Mouse (Mus musculus) cerebellum, adult 9-10 months (tissue): ENCODE measurements around the gene Zbtb16.
A peak's percentile ranks its signal among the peaks of the same experiment; 100 is the strongest.

Source experiments
- DNase-seq: peaks from one replicate; pipeline ENCODE4 v3.0.0; 2022

Zbtb16 gene

DNA sequence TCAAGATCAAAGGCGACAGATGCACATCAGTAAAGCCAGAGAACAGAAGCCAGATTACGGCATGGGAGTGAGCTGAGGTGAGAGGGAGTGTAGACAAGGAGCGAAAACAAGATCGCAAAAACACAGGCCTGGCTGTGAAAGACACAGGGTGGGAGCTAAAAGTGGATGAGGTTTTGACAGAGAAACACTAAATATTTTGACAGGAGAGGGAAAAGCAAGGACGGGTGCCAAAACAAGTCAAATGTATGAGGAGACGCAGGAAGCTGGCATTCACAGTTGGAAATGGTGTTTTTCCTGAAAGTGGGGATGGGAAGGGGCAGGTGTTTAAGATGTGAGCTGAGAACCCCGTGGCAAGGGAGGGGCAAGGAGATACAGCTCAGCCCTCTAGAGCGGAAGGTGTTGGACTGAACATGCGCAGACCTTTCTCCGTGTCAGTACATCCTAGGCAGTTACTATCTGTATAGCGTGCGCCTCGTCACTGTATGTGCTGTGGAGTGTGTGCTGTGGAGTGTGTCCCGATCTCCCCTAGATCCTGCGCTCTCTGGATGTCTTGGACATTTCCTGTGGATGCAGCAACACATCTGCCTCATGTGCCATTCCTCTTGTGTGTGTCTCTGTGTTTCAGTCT lies 197.7 kb downstream of the Zbtb16 start:
- no peak for DNase-seq

DNA sequence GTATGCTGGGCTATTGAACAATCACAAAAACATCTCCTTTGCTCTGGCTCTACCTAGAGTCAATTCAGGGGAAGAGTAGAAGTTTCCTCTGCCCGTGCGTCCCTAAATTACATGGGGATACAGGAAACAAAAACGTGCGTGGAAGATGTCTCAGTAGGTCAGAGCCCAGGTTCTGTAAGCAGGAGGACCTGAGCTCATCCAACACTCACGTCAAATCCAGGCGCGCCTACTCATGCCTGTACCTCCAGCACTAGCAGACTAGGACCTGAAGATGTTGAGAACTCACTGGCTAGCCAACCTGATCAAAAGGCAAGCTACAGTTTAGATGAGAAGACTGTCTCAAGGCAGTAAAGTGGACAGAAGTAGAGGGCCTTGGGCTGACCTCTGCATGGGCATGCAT lies 198.9 kb downstream of the Zbtb16 start:
- no peak for DNase-seq

DNA sequence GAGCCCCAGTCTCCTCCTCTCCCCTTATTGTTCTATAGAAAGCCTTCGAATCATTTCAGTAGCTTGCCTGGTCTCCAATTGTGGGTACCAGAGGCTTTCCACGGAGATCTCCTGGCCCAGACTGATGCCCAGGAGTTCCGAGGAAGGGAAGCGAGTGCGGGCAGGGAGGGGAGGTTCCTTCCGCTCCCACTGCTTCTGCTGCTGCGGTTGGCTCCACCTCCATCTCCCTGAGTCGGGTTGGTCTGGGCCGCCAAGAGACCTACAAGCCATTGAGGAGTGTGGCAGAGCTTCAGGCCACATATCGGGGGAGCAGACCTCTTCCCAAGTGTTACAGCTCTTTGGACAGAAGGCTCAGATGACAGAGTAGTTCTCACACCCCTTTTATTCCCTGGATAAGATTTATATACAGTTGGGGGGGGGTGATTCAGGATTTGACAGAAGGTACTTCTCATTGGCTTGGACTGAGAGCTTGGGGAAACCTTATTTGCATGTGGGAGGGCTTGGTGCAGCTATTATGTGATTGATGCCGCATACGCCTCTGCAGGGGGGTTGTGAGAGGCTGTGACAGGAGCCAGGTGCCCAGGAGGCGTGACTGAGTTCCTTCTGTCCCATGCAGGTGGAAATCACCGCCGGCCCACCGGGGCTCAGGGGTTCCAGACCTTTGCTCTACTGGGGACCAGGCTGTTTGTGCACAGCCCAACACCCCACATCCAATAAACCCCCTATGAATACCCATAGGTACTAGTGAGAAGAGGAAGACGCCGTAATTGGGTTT lies 200.3 kb downstream of the Zbtb16 start:
- no peak for DNase-seq

DNA sequence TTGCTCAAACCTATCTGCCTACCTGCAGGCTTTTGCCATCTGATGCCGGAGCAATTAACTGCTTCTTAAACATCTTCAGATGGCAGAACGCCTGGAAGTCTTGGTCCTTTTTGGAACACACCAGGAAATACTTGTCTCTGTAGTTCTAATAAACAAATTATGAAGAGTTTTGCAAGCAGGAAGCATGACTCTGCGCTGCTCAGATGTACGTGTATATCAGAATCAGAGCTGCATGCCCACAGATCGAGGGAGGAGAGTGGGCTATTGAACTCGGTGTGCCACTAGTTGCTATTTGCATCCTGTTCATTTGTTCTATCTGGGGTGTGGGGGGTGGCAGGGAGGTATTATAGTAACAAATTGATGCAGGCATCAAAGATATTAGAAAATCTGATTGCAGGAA lies 202.9 kb downstream of the Zbtb16 start:
- DNase-seq: no peak

DNA sequence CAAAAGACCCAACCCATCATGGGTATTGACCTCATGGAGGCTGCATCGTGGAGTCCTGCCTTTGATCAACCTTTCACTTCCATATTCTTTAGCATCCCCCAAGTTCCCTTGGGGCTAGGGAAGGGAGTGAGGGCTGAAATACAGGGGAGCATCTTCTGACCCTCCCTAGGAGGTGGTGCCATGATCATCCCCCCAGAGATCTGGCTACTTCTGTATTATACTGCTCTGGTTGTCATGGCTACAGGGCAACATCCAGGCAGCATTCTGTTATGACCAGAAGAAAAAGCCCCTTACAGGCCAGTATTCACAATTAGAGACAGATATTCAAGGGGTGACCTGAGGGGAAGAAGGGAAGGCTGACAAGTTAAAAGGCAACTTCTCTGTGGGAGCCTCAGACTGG lies 216.8 kb downstream of the Zbtb16 start:
- no peak for DNase-seq

DNA sequence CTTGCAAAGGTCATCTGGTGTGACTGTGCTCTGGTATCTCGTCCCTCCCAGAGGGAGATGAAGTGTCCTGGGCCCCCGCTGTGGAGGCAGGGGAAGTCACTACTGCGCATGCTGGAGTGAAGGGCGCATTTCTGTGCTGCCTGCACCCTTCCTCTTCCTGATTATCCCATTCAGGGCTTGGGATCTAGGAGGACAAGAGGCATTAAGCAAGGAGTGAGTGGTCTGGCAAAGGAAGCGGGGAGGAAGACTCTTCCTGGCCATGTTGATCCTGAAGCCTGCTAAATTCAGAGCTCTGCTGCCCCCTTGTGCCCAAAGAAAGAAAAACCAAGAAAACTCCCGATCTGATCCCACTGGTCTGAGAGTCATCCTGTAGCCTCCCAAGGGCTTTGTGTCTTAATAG lies 217.4 kb downstream of the Zbtb16 start:
- DNase-seq: peak; percentile 52

DNA sequence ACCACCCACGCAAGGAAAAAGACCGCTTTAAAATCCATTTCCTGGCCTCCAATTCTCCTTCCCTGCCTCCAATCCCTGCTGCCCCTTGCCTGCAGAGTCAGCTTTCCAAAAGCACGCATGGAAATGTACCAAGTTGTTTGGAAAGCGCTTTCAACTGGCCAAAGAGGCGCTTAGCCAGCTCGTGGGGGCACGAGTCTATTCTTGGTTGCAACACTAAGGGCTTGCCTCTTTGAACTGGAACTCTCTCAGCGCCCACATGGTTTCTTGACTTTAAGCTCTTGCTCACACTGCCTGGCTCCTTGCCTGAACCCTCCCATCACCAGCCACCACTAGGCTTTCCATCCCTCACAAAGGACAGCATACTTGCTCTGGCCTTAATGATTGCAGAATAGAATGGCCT lies 217.9 kb downstream of the Zbtb16 start:
- DNase-seq: peak; percentile 4

DNA sequence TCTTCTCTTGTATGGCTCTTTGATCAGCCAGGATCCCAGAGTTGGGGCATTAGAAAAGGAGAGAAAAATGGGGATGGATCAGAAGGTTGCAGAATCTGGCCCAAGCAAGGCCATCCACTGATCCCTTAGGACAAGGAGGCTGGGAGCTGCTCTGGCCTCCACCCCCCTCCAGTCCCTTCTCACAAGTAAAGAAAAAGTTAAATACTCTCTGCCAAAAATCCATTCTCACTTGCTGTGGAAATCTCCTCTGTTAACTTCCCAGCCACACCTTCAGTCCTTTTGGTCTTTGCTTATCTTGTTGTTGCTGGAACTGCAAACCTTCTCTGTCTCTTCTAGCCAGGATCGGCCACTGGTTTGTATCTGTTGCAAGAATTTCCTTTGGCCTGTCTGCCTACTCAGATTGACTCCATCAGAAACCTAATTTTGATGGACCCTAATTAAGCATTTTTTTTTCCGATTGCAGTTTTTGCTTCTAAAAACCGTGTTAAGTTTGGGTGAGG lies 218.5 kb downstream of the Zbtb16 start:
- no peak for DNase-seq

DNA sequence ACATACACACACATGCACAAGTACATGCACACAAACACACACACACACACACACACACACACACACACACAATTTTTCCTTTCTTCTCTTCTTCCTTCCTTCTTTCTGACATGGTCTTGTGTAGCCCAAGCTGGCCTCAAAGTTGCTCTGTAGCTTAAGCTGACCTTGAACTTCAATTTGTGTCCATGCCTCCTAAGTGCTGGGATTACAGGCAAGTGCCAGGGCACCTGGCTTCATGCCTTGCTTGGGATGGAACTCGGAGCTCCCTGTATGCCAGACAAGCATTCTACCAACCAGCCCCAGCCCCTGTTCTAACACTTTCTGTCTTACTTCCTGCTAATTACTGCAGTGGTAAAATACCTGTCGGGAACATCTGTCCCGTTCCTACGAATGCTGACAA lies 222.8 kb downstream of the Zbtb16 start:
- DNase-seq: no peak

DNA sequence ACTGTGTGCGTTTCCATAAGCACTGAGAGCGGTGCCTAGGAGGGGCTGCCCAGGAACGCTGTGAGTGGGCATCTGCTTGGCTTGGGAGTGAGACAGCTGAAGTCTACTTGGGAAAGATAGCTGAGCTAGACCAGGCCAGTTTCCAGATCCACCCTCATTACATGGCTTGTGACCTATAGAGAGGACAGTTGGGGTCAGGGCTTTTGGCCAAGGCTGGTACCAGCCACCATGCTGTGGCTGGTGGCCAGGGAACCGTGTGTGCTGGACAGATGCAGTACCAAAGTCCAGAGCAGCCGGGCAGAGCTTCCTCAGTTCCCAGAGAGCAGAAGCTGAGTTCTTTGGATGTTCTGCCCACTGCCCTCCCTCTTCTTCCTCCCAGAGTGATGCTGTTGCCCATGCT lies 223.5 kb downstream of the Zbtb16 start:
- DNase-seq: no peak

DNA sequence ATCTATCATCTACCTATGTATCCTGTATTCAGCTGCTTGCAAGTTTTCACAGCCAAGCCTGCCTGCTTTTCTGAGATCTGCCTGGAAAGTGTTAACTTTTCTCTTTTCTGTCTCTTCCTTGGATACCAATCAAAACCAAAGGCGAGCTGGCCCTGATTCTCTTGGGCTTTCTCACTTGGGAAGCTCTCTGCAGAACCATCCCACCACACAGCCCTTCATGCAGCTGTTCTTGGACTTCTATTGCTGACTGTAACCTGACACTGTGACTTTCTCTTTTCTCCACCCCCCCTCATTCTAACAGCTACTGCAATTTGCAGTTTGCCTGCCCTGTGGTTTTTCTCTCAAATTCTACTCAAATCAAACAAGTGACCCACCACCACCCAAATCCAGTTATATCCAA lies 225.0 kb downstream of the Zbtb16 start:
- DNase-seq: no peak

DNA sequence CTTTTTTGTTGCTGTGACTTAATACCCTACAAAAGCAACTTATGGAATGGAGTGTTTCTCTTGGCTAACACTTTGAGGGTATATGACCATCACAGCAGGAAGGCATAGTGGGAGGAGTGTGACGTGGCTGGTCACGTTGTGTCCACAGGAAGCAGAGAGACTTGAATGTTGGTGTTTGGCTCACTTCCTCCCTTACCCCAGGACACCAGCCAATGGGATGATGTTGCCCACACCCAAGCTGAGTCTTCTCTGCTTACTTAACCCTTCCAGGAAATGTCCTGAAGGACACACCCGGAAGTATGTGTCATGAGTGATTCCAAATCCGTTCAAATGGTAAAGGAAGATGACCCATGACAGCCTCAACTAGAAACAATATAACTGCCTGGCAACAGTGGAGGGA lies 226.3 kb downstream of the Zbtb16 start:
- no peak for DNase-seq

DNA sequence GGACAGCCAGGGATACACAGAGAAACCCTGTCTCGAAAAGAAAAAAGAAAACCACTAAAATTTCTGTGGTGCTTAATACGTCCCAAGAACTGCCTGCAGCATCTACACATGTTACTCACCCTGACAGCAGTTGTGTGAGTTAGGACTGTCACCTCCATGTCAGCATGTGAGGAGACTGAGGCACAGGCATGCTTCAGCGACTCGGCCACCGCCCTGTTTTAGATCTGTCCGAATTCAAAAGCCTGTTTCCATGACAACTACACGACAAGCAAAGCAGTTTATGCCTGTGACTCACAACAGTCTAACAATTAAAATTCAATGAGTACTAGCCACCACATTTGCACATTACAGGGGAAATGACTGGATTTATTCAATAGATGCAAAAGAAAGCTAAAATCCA lies 228.6 kb downstream of the Zbtb16 start:
- DNase-seq: no peak

DNA sequence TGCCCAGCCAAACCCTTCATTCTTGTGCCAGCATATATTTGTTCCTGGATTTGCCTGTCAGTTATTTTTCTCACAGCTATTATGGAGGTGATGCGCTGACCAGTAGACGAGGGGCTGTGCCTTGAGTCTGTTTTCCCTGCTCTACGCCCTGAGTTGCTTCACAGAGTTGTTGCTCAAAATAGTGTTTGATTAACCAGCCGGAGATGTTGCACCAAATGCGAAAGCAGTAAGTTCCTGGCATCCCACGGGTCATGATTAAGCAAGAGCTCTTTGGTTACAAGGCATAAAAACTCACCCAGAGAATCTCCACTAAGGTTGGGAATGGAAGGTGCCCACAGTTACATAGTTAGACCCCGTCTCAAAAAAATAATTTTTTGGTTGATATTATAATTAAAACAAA lies 229.9 kb downstream of the Zbtb16 start:
- DNase-seq: no peak

DNA sequence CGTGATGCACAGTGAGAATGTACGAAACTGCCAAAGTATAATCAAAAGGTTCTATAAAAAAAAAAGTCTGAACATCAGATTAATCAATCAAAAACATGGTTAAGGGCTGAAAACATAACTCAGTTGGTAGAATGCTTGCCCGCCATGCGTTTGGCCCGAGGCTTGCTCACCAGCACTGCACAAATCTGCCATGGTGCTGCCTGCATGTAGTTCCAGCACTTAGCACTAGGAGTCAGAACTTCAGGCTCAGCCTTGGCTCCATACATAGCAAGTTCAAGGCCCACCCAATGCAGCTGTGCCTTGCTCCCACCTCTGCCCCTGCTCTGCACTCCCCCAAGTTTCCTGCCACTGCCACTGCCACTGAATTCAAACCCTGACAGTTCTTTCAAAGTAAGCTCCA lies 230.3 kb downstream of the Zbtb16 start:
- DNase-seq: no peak

DNA sequence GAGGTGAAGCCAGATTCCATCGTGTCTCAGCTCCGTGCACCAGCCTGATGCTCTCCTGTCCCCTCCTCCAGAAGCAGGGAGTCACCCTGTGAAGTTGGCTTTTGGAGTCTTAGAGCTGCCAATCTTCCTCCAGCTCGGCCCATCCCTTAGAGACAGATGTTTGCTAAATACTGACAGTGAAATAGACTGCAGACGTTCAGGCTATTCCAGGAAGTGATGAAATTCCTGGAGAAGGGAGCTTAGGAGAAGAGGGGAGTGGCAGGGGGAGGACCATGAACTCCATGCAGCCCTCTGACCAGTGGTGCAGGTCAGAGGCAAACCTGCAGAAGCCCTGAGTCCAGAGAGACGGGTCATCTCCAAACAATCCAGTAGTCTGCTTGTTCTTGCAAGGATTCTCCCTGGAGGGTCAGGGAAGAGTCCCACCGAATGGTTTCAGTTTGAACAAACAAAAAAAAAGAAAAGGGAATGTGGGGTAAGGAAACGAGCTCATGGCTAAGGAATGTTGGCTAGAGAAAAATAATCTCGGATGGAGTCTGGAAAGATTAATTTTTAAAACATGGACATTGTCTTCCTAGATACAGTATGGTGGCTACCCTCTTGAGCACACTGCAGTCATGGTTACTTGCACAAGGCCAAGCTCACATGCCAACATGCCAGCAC lies 231.0 kb downstream of the Zbtb16 start, which contains the start of gene Nnmt:
Gene Nnmt (minus strand): TSS at position 215 of the 660 bp plus-strand sequence.
- no peak for DNase-seq
